Mouse (Mus musculus) cerebellum, adult 2 months (tissue): ENCODE data around the gene Faf1.

Experiments
- CTCF ChIP-seq: fragments of 200-500 bp; IDR thresholded peaks from 2 replicates; pipeline ENCODE4 v1.5.1; 2011; ENCODE audit warnings: low read depth, mild to moderate bottlenecking, control low read depth, low read length, moderate library complexity, borderline replicate concordance; ENCODE audit not compliant: insufficient read depth
- POLR2A ChIP-seq: fragments of 200-500 bp; IDR thresholded peaks from 2 replicates; pipeline ENCODE4 v1.6.1; 2011; ENCODE audit warnings: low read length, control low read depth, borderline replicate concordance; ENCODE audit not compliant: insufficient read depth

DNA sequence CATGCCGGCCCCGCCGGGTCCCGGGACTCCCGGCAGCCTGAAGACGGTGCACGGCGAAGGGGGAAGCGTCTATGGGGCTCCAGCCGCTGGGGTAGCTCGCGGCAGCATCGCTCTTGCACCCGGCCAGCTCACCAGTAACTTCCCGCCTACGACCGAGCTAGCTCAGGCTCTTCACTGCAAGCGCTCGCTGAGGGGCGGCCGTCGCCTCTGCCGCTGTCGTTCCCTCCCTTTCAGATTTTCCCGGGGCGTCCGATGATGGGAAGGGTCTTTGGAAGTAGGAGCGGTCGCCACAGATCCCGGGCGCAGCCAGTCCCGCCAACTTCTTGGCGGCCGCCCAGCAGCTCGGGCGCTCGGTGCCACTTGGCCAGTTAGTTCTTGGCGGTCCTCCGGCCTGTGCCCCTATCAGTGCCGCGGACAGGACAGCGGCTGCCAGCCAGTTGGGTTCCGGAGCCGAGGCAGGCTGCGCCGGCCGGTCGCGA, 10.4 kb upstream of the Faf1 start:
- TF ChIP-seq CTCF (no peak), POLR2A (no peak)
